Mouse (Mus musculus) kidney, postnatal 4 days (tissue): Measurements from ENCODE around the gene Ano6.

Experiments used
- DNase-seq, 2 experiments: peaks; one replicate each; pipeline ENCODE4 v3.0.0; 2021; ENCODE audit warnings: mixed read lengths in 2 of 2

The Ano6 gene

DNA sequence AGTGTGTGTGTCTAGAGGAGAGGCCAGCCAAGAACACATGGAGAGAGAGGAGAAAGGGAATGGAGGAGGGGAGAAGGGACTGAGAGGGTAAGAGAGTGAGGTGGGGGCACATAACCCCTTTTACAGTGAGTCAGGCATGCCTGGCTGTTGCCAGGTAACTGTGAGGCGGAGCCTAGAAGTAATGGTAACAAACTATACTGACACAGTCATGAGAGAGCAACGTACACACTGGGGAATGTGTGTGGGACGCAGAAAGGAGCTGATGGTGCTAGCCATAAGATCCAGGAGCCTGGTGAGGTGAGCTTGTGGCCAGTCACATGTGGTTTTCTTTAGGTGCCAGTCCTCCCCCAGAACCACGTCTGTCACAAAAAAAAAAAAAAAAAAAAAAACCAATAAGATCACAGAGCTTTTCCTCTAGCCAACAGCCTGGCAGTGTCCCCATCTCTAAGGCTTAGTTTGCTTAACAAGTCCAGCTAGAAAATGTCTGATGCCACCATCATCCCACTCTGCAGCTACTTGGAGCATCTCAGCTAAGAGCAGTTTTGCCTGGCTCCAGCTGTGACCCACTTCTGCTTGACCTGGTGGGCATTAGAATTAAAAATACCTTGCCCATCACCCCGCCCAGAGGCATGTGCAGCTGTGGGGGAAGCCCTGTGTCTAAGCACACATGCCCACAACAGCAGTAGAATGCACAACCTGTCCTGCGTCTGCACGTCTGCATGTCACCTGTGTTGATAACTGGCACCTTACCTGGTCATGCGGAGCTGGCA is 186.7 kb downstream of the Ano6 start:
- no peak for DNase-seq

DNA sequence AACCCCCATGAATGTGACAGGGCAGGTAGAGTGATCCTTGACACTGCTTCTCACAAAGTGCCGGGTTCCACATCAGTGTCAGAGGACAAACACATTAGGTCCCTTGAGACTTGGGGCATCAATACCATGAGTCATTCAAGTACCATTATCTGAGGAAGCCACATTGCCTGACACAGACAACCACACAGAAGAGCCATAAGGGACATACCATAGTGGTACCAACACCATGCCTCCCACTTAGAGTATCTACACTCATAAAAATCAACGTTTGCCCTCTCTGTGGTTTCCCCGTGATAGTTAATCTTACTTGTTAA is 187.3 kb downstream of the Ano6 start:
- DNase-seq: no peak

DNA sequence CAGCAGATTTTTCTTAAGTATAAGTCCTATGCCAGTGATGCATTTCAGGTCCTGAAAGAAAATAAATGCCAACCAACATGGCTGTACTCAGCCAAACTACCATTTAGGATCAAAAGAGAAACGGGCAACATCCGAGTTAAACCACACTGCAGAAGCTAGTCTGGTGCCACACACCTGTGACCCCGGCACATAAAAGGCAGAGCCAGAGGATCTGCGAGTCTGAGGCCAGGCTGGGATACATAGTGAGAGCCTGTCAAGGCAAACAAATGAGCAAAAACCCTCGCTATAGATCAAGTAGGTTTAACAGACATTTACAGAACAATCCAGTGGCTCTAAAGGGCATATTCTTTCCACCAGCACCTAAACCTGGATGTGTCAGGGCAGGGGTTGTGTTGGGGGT is 190.0 kb downstream of the Ano6 start:
- no peak for DNase-seq

DNA sequence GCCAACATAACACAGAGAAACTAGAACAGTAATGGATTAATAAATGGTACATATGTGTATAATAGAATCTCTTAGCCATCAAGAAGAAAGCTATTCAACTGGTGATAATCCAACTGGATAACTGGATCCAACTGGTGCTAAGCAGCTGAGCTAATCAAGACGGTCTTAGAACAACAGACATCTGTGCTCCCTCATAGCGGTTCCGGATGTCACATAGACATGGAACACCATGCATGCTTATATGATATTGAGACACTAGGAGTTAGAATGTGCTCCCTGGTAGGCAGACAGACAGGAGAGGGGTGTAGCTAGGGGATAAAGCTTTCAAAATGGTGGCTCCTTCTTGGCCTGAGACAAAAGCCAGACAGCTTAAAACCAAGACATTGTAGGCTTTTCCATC is 197.3 kb downstream of the Ano6 start:
- no peak for DNase-seq

DNA sequence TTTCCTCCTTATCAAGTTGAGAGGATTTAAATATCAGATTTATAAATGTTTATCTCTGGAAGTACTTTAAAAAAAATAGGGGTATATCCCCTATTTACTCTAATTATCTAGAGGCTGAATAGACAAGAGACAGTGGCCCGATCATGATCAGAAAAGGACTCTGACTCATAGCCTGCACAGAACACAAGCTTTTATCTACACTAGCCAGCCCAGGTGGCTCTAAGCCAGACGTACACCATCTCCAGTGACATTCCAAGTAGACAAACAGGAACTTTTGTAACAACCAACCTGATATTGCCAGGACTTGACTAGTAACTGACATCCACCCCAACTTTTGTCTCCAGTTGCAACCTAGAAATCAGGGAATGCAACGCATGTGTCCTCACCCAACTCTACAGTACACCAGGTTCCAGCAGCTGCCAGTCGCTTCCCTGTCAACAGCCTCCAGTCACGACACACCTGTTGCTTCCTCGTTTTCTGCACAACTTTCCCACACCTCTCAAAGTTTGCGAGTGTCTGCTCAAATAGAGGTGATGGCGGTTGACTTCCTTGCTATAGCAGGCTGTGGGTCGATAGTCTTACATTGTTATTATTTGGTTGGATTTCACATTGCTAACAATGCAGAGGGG is 199.0 kb downstream of the Ano6 start:
- no peak for DNase-seq

DNA sequence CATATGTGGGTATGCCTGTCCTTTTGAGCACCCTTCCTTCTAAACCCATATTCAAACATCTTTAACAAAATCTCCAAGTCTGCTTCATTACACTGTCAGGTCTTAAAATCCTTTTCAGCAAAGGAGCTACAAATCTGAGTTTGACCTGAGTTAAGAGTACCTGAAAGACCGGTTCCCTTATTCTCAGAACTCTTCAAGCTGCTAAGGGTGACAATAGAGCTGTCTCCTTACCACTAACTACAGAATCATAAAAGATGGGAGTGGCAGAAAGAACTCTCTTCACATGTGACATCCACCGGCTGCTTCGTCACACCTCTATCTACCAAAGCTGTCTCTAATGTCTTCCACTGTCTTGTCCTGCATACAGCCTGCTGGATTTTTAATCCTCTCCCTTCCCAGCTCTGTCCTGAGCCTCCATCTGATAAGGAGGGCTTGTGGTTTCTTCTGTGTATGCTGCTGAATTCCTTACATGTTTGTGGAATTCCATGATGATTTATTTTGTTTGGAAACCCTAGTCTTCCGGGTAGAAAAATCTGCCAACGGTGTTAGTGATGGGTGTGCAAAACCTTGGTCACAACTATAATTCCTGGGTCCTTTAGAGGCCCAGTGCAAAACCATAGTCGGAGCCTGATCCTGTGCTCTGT is 212.4 kb downstream of the Ano6 start:
- peak in 1 of 2 experiments; percentile 7 for DNase-seq

DNA sequence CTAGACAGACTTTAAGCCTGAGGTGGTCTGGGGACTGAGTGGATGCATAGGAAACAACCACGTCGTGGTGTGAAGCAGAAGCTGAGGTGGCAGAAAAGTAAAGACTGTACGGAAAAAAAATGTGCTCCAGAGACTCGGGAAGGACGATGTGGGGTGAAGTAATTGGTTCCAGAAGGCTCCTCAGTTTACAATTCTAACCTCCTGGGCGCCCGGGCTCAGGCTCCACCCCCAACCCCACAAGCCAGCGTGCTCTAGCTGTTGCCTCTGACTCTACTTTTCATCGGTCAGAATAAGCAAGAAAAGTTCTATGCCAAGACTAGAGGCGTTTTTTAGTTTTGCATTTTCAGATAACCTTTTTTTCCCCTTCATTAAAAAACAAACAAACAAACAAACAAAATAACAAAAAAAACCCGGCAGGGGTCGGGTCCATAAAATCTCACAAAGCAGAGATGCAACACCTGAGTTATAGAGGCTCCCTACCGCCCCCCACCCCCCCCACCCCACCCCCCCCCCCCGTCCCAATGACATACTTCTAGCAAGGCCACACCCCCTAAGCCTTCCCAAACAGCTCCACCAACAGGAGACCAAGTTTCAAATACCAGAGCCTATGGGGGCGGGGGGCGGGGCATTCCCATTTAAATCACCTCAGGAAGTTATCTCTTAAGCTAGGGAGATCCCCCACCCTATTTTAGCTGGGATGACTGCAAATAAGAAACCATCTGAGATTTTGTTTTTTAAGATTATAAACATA is 221.2 kb downstream of the Ano6 start:
- DNase-seq: no peak

DNA sequence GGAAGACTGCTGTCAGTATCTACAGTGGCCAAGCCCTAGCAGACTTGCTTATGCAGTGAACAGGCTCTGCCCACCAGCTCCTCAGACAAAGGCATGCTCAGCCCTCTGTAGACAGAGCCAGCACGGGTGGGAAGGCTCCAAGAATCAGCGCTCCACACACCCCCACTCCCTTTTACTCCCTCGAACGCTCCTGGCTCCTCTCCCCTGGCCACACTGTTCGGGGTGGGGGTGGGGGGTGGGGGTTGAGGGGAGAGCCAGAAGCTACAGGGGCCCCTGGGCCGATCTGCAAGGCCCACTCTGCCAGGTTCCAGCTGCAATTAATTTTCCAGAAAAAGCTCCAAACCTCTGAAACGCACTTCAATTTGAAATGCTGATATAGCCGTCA is 221.7 kb downstream of the Ano6 start:
- peak; percentile 20 to 35 for DNase-seq

DNA sequence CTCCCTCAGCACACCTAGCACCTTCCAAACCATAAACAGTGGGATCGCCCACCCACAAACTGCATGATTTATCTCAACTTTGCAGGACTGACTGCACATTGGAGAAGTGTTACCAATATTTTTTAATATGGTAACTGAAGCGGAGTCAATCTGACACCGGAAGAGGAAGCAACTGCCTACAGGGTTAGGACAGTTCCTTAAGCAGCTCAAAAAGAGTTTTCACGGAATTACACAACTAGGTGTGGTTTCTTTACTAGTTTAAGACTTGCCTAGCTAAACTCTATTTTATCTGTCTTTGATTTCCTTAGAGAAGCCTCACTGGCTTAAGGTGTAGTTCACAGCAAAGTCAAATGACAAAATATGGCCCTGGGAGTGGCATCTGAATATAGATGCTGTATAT is 223.9 kb downstream of the Ano6 start:
- DNase-seq: no peak

DNA sequence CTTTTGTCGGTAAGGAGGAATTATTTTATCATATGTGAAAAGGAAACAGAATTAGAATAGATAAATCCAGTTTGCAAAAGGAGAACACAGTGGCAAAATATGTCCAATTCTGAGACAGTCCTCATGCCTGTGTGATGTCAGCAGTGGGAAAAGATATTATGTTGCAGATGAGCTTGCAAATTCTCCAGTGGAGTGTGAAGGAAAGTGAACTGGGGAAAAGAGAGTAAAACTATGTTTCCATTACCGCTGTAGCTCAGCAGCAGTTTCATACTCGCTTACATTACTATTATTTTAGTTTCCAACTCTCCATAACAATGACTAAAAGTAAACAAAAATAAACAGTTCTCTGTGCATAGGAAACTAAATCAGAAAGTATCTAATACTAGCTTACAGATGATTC is 229.8 kb downstream of the Ano6 start:
- no peak for DNase-seq

DNA sequence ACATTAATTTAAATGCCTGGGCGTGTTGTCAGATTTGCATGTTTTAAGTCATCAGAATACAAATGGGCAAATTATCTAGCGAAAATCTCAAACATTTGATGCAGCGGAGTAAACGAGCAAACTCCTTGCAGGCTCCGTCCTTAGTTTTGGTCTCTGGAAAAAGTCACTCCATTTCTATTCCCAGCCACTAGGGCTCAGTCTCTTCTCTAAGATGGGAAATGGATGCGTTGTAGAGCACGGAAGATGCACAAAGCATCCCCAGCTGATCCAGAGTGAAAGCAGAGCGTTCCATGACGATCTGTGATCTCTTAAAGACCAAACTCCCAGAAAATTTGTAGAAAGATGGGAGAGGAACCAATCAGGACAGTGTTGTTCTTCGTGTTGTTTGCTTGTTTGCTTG is 230.9 kb downstream of the Ano6 start:
- DNase-seq: peak in 1 of 2 experiments; percentile 7
